Mouse (Mus musculus): Measurements from ENCODE around the gene Psmd12. TPM values are rescaled to one million over a fixed set of nuclear protein-coding genes. Genes with fewer than 3 reads are reported as not detected.

The Psmd12 gene
- total RNA-seq, 2 experiments from 2014 or later: 65.9 to 69.3 TPM

DNA sequence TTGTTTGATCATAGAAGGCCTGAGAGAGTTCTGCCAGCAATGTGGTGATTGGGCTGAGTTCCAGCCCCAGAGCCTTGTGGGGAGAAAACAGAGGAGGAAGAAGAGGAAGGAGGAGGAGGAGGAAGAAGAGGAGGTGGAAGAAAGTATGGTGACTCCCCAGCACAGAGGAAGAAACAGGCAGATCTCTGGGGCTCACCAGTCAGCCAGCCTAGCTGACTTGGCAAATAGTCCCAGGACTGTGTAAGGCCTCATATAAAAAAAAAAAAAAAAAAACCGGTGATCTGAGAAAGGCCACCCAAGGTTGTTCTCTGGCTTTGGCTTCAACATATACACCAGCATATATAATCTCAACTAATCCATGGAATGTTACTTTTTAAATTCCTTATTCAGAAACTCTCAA is 13.3 kb upstream of the Psmd12 start:
- no peak for DNase-seq (ENCODE audit: low spot score in 2 of 2)
- no peak for TF ChIP-seq CTCF (conservative IDR thresholded peaks at IDR 0.05)
- no peak overlapping the region for H3K27ac ChIP-seq
- H3K4me3 ChIP-seq: no peak overlapping the region

DNA sequence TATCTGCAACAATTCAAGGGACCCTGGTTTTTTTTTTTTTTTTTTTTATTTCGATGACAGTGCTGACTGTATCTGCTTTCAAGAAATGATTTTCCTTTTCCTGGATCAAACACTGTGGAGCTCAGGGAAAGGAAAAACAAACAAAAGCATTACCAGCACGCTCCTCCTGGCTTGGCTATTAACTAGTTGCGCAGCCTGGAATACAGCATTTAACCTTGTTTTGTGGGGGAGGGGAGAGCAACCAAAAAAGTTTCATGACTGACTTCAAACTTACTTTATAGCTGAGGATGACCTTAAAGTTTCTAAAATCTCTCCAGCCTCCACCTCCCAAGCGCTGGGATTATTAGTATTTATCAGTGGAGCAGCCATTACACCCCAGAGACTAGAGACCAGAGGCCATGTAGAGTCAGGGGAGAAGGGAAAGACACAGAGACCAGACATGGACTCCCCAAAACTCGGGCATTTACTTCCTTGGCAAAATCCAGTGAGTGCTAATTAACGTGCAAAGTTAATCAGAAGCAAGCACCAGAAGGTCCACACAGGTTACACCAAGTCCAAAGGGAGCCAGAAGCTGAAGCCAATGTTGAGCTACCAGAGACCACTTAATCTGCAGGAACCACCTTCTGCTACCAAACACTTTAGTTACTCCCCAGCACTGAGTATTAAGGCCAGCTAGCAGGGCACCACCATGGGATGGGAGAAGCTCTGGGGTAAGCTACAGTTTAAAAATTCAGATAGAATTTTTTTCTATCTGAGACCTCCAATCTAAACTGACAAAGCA is 12.5 kb upstream of the Psmd12 start:
- no peak for DNase-seq (ENCODE audit: low spot score in 2 of 2)
- Histone ChIP-seq H3K27ac (peak overlapping the region; percentile 39), H3K4me3 (peak overlapping the region; percentile 4; the same call in 1 of the 2 replicates)
- TF ChIP-seq CTCF (conservative IDR thresholded peaks at IDR 0.05): no peak

GRCm38 (mm10) chr11:107468252-107469030 is 10.8 kb upstream of the Psmd12 start:
- TF ChIP-seq CTCF (conservative IDR thresholded peaks at IDR 0.05): no peak
- no peak for DNase-seq (ENCODE audit: low spot score in 2 of 2)

GRCm38 (mm10) chr11:107469031-107469522 is 10.2 kb upstream of the Psmd12 start:
- DNase-seq (ENCODE audit: low spot score in 2 of 2): peak; percentile 67 to 80
- peak overlapping the region; percentile 77 for H3K27ac ChIP-seq
- peak; percentile 97 for TF ChIP-seq CTCF (conservative IDR thresholded peaks at IDR 0.05)
- peak overlapping the region; percentile 91 for H3K4me3 ChIP-seq

More at GRCm38 (mm10) chr11:107468252-107469030, 10.8 kb upstream of the Psmd12 start:
- Histone ChIP-seq H3K27ac (peak overlapping the region; percentile 77), H3K4me3 (peak overlapping the region; percentile 91)

- peak; percentile 29 to 49 for DNase-seq (ENCODE audit: low spot score in 2 of 2)
- TF ChIP-seq CTCF (conservative IDR thresholded peaks at IDR 0.05): no peak
- peak overlapping the region; percentile 77 for H3K27ac ChIP-seq
- H3K4me3 ChIP-seq: peak overlapping the region; percentile 91
Measured at GRCm38 (mm10) chr11:107469523-107470371, 9.5 kb upstream of the Psmd12 start.

- Histone ChIP-seq H3K4me3 (peak within 1 kb of the TSS; percentile 91), H3K27ac (peak within 1 kb of the TSS; percentile 77)
- peak; percentile 36 for TF ChIP-seq CTCF (conservative IDR thresholded peaks at IDR 0.05)
- peak; percentile 82 to 89 for DNase-seq (ENCODE audit: low spot score in 2 of 2)
Measured at GRCm38 (mm10) chr11:107470521-107471041, 8.7 kb upstream of the Psmd12 start, which contains the start of gene Pitpnc1. Gene Pitpnc1, minus strand, starts transcription at chr11:107470699.

DNA sequence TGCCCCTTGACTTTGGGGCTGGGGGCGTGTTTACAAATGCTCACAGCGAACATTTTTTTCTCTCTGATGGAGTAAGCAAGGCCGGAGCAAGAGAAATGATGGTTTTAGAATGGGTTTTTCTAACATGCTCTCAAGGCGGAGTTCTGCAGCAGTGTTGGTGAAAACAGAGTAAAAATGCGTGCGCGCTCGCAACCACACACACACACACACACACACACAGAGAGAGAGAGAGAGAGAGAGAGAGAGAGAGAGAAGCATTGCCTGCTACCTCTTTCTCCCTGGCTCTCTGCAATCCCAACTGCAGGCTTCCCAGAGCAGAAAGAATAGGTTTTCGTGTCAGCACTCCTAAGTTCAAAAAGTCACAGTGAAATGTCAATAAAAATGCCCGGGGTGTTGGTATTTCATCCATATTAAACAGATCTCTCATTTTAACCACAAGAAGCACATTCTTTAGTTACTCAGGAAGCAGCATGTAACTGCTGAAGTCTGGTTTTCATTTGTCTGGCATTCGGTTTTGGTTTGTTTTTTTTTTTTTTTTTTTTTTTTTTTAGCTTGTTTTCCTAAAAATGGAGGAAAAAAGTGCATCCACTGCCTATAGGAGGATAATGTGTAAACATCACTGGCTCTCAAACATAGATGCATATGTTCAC is 8.1 kb upstream of the Psmd12 start:
- Histone ChIP-seq H3K27ac (peak overlapping the region; percentile 77), H3K4me3 (peak overlapping the region; percentile 91)
- no peak for DNase-seq (ENCODE audit: low spot score in 2 of 2)
- TF ChIP-seq CTCF (conservative IDR thresholded peaks at IDR 0.05): no peak

- Histone ChIP-seq H3K27ac (no peak overlapping the region), H3K4me3 (no peak overlapping the region)
- no peak for DNase-seq (ENCODE audit: low spot score in 2 of 2)
- no peak for TF ChIP-seq CTCF (conservative IDR thresholded peaks at IDR 0.05)
Measured at GRCm38 (mm10) chr11:107472304-107472703, 7.0 kb upstream of the Psmd12 start.

GRCm38 (mm10) chr11:107473137-107473820 is 6.0 kb upstream of the Psmd12 start:
- Histone ChIP-seq H3K27ac (no peak overlapping the region), H3K4me3 (no peak overlapping the region)
- TF ChIP-seq CTCF (conservative IDR thresholded peaks at IDR 0.05): peak; percentile 88
- DNase-seq (ENCODE audit: low spot score in 2 of 2): peak; percentile 58 to 64

DNA sequence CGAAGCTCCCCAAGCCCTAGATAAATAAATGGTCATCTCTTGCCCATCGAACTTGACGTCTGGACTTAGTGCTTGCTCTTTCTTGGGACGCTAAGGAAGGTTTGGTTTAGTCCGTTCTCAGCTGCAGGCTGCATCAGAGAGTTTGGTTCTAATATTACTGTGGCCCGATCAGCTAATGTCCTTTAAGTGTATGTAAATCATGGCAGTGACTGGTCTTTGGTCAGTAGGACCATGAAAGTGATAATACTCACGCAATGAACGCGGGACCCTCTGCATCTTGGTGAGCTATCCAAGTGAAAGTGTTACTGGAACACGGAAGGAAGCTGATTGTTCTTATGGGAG is 549 bp downstream of the Psmd12 start:
- H3K4me3 ChIP-seq: peak overlapping the region; percentile 98
- no peak for DNase-seq (ENCODE audit: low spot score in 2 of 2)
- peak overlapping the region; percentile 98 for H3K27ac ChIP-seq
- no peak for TF ChIP-seq CTCF (conservative IDR thresholded peaks at IDR 0.05)

DNA sequence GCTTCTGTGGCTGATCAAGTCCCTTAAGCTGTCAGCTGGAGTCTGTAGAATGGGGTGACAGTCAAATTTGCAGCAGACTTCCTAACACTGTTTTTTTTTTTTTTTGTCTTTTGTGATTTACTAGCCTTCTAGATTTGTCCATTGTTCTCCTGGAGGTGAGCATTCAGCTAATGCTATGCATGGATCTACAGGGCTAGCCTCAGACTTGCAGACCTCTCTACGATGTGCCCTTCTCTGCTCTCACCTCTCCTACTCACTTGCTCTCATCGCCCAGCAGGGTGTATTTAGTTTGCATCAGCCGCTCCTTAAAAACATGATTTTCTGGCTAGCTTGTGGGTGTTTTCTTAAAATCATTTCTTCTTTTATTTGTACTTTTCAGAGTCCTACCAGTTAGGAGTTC is 5.1 kb downstream of the Psmd12 start:
- no peak for TF ChIP-seq CTCF (conservative IDR thresholded peaks at IDR 0.05)
- H3K27ac ChIP-seq: no peak overlapping the region

More for the DNA sequence above, 5.1 kb downstream of the Psmd12 start:
- no peak overlapping the region for H3K4me3 ChIP-seq
- DNase-seq (ENCODE audit: low spot score in 2 of 2): no peak

Data from layer of hippocampus, adult 2 months (tissue).